Mouse (Mus musculus) midbrain, embryonic 14.5 days (tissue): ENCODE measurements around the gene Nsmce3. TPM values are rescaled to one million over a fixed set of nuclear protein-coding genes. Genes with fewer than 3 reads are reported as not detected.

ENCODE experiments used
- ATAC-seq: fragments of 200-750 bp; cut with Nextera tagmentation; 2 replicates; pipeline ENCODE4 v1.8.0; 2017; ENCODE audit warnings: moderate number of reproducible peaks, moderate library complexity; ENCODE audit not compliant: low FRiP score, low TSS enrichment
- DNase-seq: peaks from one replicate; pipeline ENCODE4 v3.0.0-alpha.2; 2015
- H3K27ac ChIP-seq: fragments of 300-500 bp; sonication (generic); replicated peaks from 2 replicates; pipeline ENCODE4 v1.5.1; 2014; ENCODE audit warnings: mild to moderate bottlenecking, low read depth, low read length, moderate library complexity
- H3K27me3 ChIP-seq: fragments of 300-500 bp; sonication (generic); 2 replicates; pipeline ENCODE4 v1.6.1; 2014; ENCODE audit warnings: low read length, control low read depth, mixed read lengths; ENCODE audit not compliant: control insufficient read depth, insufficient read depth
- H3K36me3 ChIP-seq: fragments of 300-500 bp; sonication (generic); 2 replicates; pipeline ENCODE4 v1.6.1; 2014; ENCODE audit warnings: low read length, control low read depth; ENCODE audit not compliant: control insufficient read depth, insufficient read depth
- H3K4me1 ChIP-seq: fragments of 300-500 bp; sonication (generic); 2 replicates; pipeline ENCODE4 v1.6.1; 2014; ENCODE audit warnings: mild to moderate bottlenecking, antibody characterized with exemption, low read length, control low read depth; ENCODE audit not compliant: control insufficient read depth, insufficient read depth
- H3K4me2 ChIP-seq: fragments of 300-500 bp; sonication (generic); 2 replicates; pipeline ENCODE4 v1.6.1; 2014; ENCODE audit warnings: mild to moderate bottlenecking, low read length, moderate library complexity
- H3K4me3 ChIP-seq: fragments of 300-500 bp; sonication (generic); replicated peaks from 2 replicates; pipeline ENCODE4 v1.5.1; 2014; ENCODE audit warnings: low read depth, low read length
- H3K9ac ChIP-seq: fragments of 300-500 bp; sonication (generic); replicated peaks from 2 replicates; pipeline ENCODE4 v1.6.1; 2014; ENCODE audit warnings: mild to moderate bottlenecking, low read length, moderate library complexity
- H3K9me3 ChIP-seq: fragments of 300-500 bp; sonication (generic); 2 replicates; pipeline ENCODE4 v1.6.1; 2016; ENCODE audit warnings: low read length, control low read depth, mixed read lengths; ENCODE audit not compliant: control insufficient read depth
- WGBS: fragments of 180-500 bp; shearing (Covaris S2); extraction: QIAGEN DNeasy Blood & Tissue Kit; methylation state at CpG from one replicate; pipeline ENCODE4 v1.1.7; 2014; 5-methylcytosine and 5-hydroxymethylcytosine counted together
- polyA plus RNA-seq: library from polyadenylated mRNA; unstranded; fragments of >200 nt; fragmentation: Nextera tagmentation; extraction: Ambion mirVana; gene quantifications from 2 replicates; pipeline ENCODE4 v1.2.1, GENCODE M21; 2014

Nsmce3 gene
- polyA plus RNA-seq, 1 experiment from 2014 or later: 10.7 TPM

- H3K27me3 ChIP-seq: no peaks in the 10 kb centered on the region
- DNase-seq (no peak), ATAC-seq (no peak)
- no peak overlapping the region for H3K27ac ChIP-seq
- no peaks in the 10 kb centered on the region for H3K9me3 ChIP-seq
- WGBS: 88% methylated on average over 4 of the region's 4 CpGs
- no peaks in the 10 kb centered on the region for H3K36me3 ChIP-seq
- H3K4me1 ChIP-seq: peaks cover 17% of the 10 kb centered on the region
- H3K9ac ChIP-seq: no peak overlapping the region
- H3K4me3 ChIP-seq: no peak overlapping the region
- no peak overlapping the region for H3K4me2 ChIP-seq
Observed at GRCm38 (mm10) chr7:64874941-64875340, 2.1 kb upstream of the Nsmce3 start.

- H3K9ac ChIP-seq: peak overlapping the region; percentile 92
- H3K4me2 ChIP-seq: peak overlapping the region; percentile 90
- peaks cover 22% of the 10 kb centered on the region for H3K4me1 ChIP-seq
- 34% methylated on average over 11 of the region's 11 CpGs for WGBS
- H3K27ac ChIP-seq: peak overlapping the region; percentile 96
- no peaks in the 10 kb centered on the region for H3K9me3 ChIP-seq
- peak; percentile 21; the same call in 1 of the 2 replicates for ATAC-seq
- H3K36me3 ChIP-seq: no peaks in the 10 kb centered on the region
- peak overlapping the region; percentile 90 for H3K4me3 ChIP-seq
- H3K27me3 ChIP-seq: no peaks in the 10 kb centered on the region
- no peak for DNase-seq
Observed at GRCm38 (mm10) chr7:64873266-64873665, 469 bp upstream of the Nsmce3 start.

- peak overlapping the region; percentile 92 for H3K9ac ChIP-seq
- no peaks in the 10 kb centered on the region for H3K9me3 ChIP-seq
- peak overlapping the region; percentile 96 for H3K27ac ChIP-seq
- no peaks in the 10 kb centered on the region for H3K36me3 ChIP-seq
- peak; percentile 56; the same call in 1 of the 2 replicates for ATAC-seq
- DNase-seq: no peak
- peak overlapping the region; percentile 90 for H3K4me3 ChIP-seq
- WGBS: under 1% methylated on average over 33 of the region's 33 CpGs
- no peaks in the 10 kb centered on the region for H3K27me3 ChIP-seq
- peaks cover 22% of the 10 kb centered on the region for H3K4me1 ChIP-seq
- peak overlapping the region; percentile 90 for H3K4me2 ChIP-seq
Observed at GRCm38 (mm10) chr7:64871987-64872742, 632 bp downstream of the Nsmce3 start.

GRCm38 (mm10) chr7:64869549-64870065 lies 3.2 kb downstream of the Nsmce3 start:
- ATAC-seq: no peak
- DNase-seq: no peak
- Histone ChIP-seq H3K9ac (no peak overlapping the region), H3K36me3 (no peaks in the 10 kb centered on the region), H3K27me3 (no peaks in the 10 kb centered on the region), H3K4me3 (no peak overlapping the region), H3K4me1 (peaks cover 22% of the 10 kb centered on the region), H3K4me2 (peak overlapping the region; percentile 90; the same call in 1 of the 2 replicates), H3K9me3 (no peaks in the 10 kb centered on the region), H3K27ac (no peak overlapping the region)
- WGBS: 85% methylated on average over 6 of the region's 6 CpGs

GRCm38 (mm10) chr7:64863538-64863937 lies 9.3 kb downstream of the Nsmce3 start:
- no peak overlapping the region for H3K27ac ChIP-seq
- H3K4me1 ChIP-seq: no peaks in the 10 kb centered on the region
- no peak for DNase-seq
- H3K36me3 ChIP-seq: no peaks in the 10 kb centered on the region
- H3K4me3 ChIP-seq: no peak overlapping the region
- ATAC-seq: no peak
- 86% methylated on average over 3 of the region's 3 CpGs for WGBS
- no peak overlapping the region for H3K4me2 ChIP-seq
- H3K9me3 ChIP-seq: no peaks in the 10 kb centered on the region
- H3K27me3 ChIP-seq: no peaks in the 10 kb centered on the region
- H3K9ac ChIP-seq: no peak overlapping the region

GRCm38 (mm10) chr7:64862978-64863377 lies 9.8 kb downstream of the Nsmce3 start:
- Histone ChIP-seq H3K9me3 (no peaks in the 10 kb centered on the region), H3K4me1 (no peaks in the 10 kb centered on the region), H3K27me3 (no peaks in the 10 kb centered on the region), H3K4me3 (no peak overlapping the region), H3K4me2 (no peak overlapping the region), H3K27ac (no peak overlapping the region), H3K9ac (no peak overlapping the region), H3K36me3 (no peaks in the 10 kb centered on the region)
- DNase-seq (no peak), ATAC-seq (no peak)
- WGBS: 74% methylated on average over 3 of the region's 3 CpGs

- Histone ChIP-seq H3K36me3 (no peaks in the 10 kb centered on the region), H3K27ac (no peak overlapping the region), H3K4me2 (no peak overlapping the region), H3K4me1 (0 out of 2 replicates have a peak, but pooled peaks cover 3% of the 10 kb centered on the region), H3K9me3 (no peaks in the 10 kb centered on the region), H3K9ac (no peak overlapping the region), H3K4me3 (no peak overlapping the region), H3K27me3 (no peaks in the 10 kb centered on the region)
- DNase-seq: no peak
- no peak for ATAC-seq
- WGBS: 65% methylated on average over 12 of the region's 12 CpGs
Observed at GRCm38 (mm10) chr7:64856526-64857082, 16.2 kb downstream of the Nsmce3 start.

GRCm38 (mm10) chr7:64855976-64856375 lies 16.8 kb downstream of the Nsmce3 start:
- peak; percentile 17 for DNase-seq
- no peak overlapping the region for H3K4me3 ChIP-seq
- 0 out of 2 replicates have a peak, but pooled peaks cover 3% of the 10 kb centered on the region for H3K4me1 ChIP-seq
- no peak for ATAC-seq
- no peaks in the 10 kb centered on the region for H3K27me3 ChIP-seq
- H3K9me3 ChIP-seq: no peaks in the 10 kb centered on the region
- H3K36me3 ChIP-seq: no peaks in the 10 kb centered on the region
- no peak overlapping the region for H3K9ac ChIP-seq
- 73% methylated on average over 15 of the region's 15 CpGs for WGBS
- no peak overlapping the region for H3K27ac ChIP-seq
- H3K4me2 ChIP-seq: no peak overlapping the region
